Mouse (Mus musculus): Measurements from ENCODE around the gene Retnlg. TPM values are rescaled to one million over a fixed set of nuclear protein-coding genes. Genes with fewer than 3 reads are reported as not detected.
A peak's percentile ranks its signal among the peaks of the same experiment; 100 is the strongest.
"Not testable (repeated sequence)": the region's sequence is repeated elsewhere in the genome, so short reads cannot be mapped to it uniquely, and the experiment has no call there.

The Retnlg gene
- not detected for total RNA-seq (2018; cell fraction: chromatin; rRNA removed)
- under 1 TPM in 3 of 26 experiments, not detected in 23; 0.29 to 0.66 (median 0.44) TPM for total RNA-seq (2018; cell fraction: cytosol; rRNA removed)
- not detected for total RNA-seq (2018; cell fraction: nucleus; rRNA removed)
- 0.66 TPM in 1 of 3 replicates, not detected in the others for polyA plus RNA-seq (2018)

DNA sequence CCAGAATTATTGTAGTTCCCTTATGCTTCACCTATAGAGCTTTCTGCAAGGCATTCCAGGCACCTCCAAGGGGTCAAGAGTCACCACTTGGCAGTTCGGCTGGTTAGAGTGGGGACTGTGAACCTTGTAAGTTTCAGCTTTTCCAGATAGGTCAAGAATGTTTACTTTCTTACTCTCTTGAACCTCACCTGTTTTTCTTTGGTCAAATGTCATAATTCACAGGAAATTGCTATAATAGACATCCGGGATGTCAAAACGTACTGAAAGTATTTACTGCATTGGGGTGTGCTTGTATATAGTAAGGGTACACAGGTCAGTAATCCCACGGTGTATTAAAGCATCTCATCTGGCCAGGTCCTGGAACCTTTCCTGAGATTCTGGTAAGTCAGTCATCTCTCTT is at the start of gene Retnlg:
Retnlg (plus strand) TSS at position 301 of the 400 bp plus-strand sequence.
- H3K4me3 ChIP-seq (ENCODE audit: inconsistent target) = no peak within 1 kb of the TSS
- no peak within 1 kb of the TSS for H3K27ac ChIP-seq
- H3K79me2 ChIP-seq (ENCODE audit: inconsistent target) = no peaks in the 10 kb centered on the region
- 74% methylated on average over 4 of the region's 4 CpGs for WGBS (ENCODE audit: missing documents)
- H3K36me3 ChIP-seq (ENCODE audit: inconsistent target) = no peaks in the 10 kb centered on the region

DNA sequence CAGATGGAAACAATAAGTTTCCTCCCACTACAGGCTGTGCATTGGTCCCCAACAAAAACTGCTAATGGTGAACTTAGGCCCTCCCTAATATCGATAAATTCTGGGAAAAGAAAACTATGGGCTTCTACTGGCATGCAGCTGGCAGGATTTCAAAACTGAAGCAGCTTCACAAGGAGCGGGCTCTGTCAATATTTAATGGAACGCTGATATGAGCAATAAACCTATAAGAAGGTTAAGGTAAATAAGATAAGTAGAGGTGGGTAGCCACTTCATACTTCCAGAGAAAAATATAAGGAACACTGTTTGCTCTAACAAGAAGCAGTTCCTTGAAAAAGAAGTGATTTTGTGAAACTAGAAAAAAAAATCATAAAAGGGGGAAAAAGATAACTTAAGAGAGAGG is 45.9 kb upstream of the Retnlg start:
- no peak overlapping the region for H3K4me3 ChIP-seq (ENCODE audit: inconsistent target)
- H3K27ac ChIP-seq = no peak overlapping the region
- H3K79me2 ChIP-seq (ENCODE audit: inconsistent target) = no peaks in the 10 kb centered on the region
- H3K36me3 ChIP-seq (ENCODE audit: inconsistent target) = no peaks in the 10 kb centered on the region
- WGBS (ENCODE audit: missing documents) = 96% methylated on average over 3 of the region's 3 CpGs

DNA sequence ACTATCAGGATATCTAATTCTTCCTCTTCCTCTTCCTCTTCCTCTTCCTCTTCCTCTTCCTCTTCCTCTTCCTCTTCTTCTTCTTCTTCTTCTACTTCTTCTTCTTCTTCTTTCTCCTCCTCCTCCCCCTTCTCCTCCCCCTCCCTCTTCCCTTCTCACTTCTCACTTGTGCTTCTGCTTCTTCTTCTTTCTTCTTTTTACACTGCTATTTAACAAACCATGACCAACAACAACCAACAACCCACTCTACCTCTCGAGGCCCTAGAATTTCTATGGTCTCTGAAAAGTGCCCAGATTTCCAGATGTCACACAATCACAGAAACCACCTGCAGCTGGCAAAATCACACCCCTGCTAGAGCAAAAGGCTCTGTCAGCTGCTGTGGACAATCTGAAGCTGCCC is 44.8 kb upstream of the Retnlg start:
- Histone ChIP-seq H3K36me3 (ENCODE audit: inconsistent target) (no peaks in the 10 kb centered on the region), H3K27ac (0 out of 2 replicates have a peak overlapping the region, but pooled peaks have one; percentile 4), H3K4me3 (ENCODE audit: inconsistent target) (no peak overlapping the region), H3K79me2 (ENCODE audit: inconsistent target) (no peaks in the 10 kb centered on the region)
- 17% methylated on average over 1 of the region's 1 CpGs for WGBS (ENCODE audit: missing documents)

DNA sequence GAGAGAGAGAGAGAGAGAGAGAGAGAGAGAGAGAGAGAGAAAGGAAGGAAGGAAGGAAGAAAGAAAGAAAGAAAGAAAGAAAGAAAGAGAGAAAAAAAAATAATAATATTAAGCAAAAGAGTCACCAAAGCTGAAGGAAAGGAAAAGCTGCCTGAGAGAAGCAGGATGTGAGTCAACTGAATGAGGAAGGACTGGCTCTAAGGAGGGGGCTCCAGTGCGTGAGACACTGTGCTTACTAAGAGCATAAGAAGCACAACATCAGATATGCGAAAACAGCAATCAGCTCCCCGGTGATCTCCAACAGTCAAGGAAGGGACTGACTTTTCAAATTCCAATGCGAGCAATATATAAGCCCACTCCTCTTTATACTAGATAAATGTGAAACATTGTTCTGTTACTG is 43.4 kb upstream of the Retnlg start:
- Histone ChIP-seq H3K4me3 (ENCODE audit: inconsistent target) (no peak overlapping the region), H3K27ac (no peak overlapping the region), H3K79me2 (ENCODE audit: inconsistent target) (no peaks in the 10 kb centered on the region), H3K36me3 (ENCODE audit: inconsistent target) (no peaks in the 10 kb centered on the region)
- WGBS (ENCODE audit: missing documents) = 31% methylated on average over 4 of the region's 4 CpGs

DNA sequence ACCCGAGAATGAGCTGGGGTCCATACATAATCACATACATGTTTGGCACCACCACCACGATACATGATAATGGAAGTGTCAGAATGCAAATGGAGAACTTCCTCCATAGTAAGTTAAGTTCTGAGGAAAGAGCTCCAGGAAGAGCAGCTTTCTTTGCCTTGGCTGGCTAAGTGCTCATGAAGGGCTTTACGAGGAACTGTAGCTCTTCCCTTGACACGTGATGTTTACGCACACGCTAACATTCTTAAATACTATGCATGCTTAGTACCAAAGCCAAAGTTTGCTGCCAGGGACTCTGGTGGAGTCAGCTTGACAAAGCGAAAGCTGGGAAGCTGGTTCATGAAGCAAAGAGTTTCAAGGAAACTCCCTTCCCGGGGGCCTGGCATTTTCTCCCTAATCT is 40.4 kb upstream of the Retnlg start:
- 84% methylated on average over 6 of the region's 8 CpGs for WGBS (ENCODE audit: missing documents)
- Histone ChIP-seq H3K27ac (peak overlapping the region; percentile 74), H3K79me2 (ENCODE audit: inconsistent target) (no peaks in the 10 kb centered on the region), H3K36me3 (ENCODE audit: inconsistent target) (no peaks in the 10 kb centered on the region), H3K4me3 (ENCODE audit: inconsistent target) (no peak overlapping the region)

DNA sequence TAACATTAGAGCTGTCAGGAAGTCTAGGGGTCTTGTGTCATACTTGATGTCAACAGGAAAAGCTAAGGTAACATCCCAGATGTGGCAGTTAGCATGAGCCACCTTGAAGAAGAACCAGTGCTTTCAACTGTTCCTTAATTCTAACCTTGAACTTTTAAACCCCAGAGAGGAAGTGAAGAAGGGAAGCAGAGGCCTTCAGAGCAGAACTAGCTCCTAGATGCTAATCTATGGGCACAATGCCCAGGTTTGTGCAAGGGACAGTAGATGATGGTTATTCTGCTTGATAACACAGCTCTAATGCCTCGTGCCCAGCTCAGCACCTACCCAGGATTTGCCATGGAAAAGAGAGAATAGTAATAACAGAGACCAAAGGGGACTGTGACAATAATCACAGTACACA is 38.8 kb upstream of the Retnlg start:
- not testable (repeated sequence) for H3K79me2 ChIP-seq (ENCODE audit: inconsistent target); H3K4me3 ChIP-seq (ENCODE audit: inconsistent target); H3K36me3 ChIP-seq (ENCODE audit: inconsistent target); H3K27ac ChIP-seq
- 0% methylated on average over 1 of the region's 1 CpGs for WGBS (ENCODE audit: missing documents)

DNA sequence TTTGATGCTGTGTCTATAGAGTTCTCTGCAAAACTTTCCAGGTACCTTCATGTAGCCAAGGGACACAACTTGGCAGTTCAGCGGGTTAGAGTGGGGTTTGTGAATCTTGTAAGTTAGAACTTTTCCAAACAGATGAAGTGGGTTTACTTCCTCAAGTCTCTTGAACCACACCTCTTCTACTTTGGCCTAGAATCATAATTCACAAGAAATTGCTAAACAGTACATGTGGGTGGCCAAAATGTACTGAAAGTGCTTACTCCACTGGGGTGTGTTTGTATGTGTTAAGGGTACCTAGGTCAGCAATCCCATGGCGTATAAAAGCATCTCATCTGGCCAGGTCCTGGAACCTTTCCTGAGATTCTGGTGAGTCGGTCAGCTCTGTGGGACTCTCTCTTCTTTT is 30.2 kb upstream of the Retnlg start, which contains the start of gene Retnla:
Retnla (plus strand) TSS at position 286 of the 400 bp plus-strand sequence.
- 92% methylated on average over 3 of the region's 3 CpGs for WGBS (ENCODE audit: missing documents)
- Histone ChIP-seq H3K4me3 (ENCODE audit: inconsistent target) (no peak within 1 kb of the TSS), H3K36me3 (ENCODE audit: inconsistent target) (no peaks in the 10 kb centered on the region), H3K27ac (no peak within 1 kb of the TSS), H3K79me2 (ENCODE audit: inconsistent target) (no peaks in the 10 kb centered on the region)

DNA sequence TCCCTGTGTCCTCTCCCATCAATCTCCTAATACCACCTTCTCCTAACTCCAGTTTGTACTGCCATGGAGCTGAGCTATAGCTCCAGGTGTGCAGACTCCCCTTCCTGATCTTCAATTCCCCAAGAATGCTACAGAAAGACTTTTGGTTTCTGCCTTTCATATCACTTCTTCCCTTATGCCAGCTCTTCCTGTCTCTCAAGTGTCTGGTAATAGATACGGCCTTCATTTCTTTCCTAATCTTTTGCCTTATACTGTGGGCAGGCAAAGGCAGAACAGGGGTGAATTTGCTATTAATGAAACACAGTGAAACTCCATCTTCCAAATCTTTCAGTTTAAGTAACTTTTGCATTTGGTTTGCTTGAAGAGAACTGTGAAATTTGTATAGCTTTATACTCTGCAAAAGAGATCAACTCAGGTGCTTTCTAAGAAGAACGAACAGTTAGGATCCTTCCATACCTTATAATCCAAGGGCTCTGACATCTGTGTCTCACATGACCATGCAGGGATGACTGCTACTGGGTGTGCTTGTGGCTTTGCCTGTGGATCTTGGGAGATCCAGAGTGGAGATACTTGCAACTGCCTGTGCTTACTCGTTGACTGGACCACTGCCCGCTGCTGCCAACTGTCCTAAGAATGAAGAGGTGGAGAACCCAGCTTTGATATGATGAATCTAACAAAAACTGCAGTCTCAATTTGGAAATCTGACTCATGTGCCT is 28.6 kb upstream of the Retnlg start:
- no peak overlapping the region for H3K4me3 ChIP-seq (ENCODE audit: inconsistent target)
- H3K79me2 ChIP-seq (ENCODE audit: inconsistent target) = no peaks in the 10 kb centered on the region
- WGBS (ENCODE audit: missing documents) = 89% methylated on average over 4 of the region's 4 CpGs
- H3K27ac ChIP-seq = no peak overlapping the region
- H3K36me3 ChIP-seq (ENCODE audit: inconsistent target) = no peaks in the 10 kb centered on the region

DNA sequence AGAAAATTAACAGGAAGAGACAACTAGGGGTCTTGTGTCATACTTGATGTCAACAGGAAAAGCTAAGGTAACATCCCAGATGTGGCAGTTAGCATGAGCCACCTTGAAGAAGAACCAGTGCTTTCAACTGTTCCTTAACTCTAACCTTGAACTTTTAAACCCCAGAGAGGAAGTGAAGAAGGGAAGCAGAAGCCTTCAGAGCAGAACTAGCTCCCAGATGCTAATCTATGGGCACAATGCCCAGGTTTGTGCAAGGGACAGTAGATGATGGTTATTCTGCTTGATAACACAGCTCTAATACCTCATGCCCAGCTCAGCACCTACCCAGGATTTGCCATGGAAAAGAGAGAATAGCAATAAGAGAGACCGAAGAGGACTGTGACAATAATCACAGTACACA is 7.4 kb upstream of the Retnlg start:
- 60% methylated on average over 1 of the region's 1 CpGs for WGBS (ENCODE audit: missing documents)
- not testable (repeated sequence) for H3K79me2 ChIP-seq (ENCODE audit: inconsistent target); H3K4me3 ChIP-seq (ENCODE audit: inconsistent target); H3K36me3 ChIP-seq (ENCODE audit: inconsistent target); H3K27ac ChIP-seq

DNA sequence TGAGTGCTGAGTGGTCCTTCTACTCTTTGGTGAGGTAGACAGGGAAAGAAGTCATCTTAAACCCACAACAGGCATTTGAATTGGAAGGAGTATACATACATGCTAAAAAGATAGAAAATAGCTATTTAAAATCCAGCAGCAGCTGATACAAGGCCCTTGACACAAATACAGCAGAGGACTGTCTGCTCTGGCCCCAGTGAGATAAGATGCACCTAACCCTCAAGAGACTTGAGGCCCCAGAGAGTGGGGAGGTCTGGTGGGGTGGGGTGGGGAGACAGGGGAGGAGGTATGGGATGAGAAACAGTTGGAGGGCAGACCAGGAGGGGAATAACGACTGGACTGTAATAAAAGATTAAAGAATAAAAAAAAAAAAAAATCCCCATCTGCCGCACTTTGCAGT is 4.7 kb upstream of the Retnlg start:
- Histone ChIP-seq H3K36me3 (ENCODE audit: inconsistent target) (no peaks in the 10 kb centered on the region), H3K79me2 (ENCODE audit: inconsistent target) (no peaks in the 10 kb centered on the region), H3K4me3 (ENCODE audit: inconsistent target) (no peak overlapping the region), H3K27ac (no peak overlapping the region)
- WGBS (ENCODE audit: missing documents) = 100% methylated on average over 2 of the region's 2 CpGs

DNA sequence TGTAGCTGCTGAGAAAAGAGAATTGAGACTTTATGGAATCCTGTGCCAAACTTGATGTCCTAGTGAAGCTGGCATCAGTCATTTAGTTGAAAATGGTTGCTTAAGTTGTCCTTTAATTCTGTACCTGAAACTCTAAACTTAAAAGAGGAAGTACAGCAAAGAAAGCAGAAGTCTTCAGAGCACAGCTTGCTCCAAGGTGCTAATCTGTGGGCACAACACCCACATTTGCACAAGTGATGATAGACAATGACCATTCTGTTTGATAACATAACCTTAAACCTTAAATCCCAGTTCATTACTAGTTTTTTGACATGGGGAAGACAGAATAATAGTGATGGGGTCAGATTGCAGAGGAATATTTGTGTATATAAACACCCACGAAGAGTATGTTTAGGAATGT is 3.8 kb upstream of the Retnlg start:
- Histone ChIP-seq H3K36me3 (ENCODE audit: inconsistent target) (no peaks in the 10 kb centered on the region), H3K79me2 (ENCODE audit: inconsistent target) (no peaks in the 10 kb centered on the region), H3K27ac (no peak overlapping the region), H3K4me3 (ENCODE audit: inconsistent target) (no peak overlapping the region)
- WGBS (ENCODE audit: missing documents) = 14% methylated on average over 1 of the region's 1 CpGs

DNA sequence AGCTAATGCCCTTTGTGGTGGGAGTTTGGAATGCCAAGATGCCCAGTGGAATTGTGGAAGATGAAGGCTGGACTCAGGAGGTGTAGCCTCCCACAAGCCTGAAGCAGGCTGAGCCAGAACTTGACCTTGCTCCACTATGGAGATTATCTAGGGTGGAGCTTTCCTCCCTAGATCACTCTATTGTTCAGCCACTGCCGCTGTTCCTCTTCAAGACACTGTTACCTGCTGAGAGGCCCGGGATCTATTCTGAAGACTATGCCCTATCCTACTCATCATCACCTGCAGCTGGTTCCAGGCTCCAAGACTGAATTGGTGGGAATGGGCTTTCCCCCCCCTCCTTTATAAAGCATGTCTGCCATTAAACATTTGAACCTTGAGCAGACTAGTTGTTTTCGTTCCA is 2.8 kb upstream of the Retnlg start:
- Histone ChIP-seq H3K27ac (no peak overlapping the region), H3K36me3 (ENCODE audit: inconsistent target) (no peaks in the 10 kb centered on the region), H3K4me3 (ENCODE audit: inconsistent target) (no peak overlapping the region), H3K79me2 (ENCODE audit: inconsistent target) (no peaks in the 10 kb centered on the region)
- 94% methylated on average over 3 of the region's 3 CpGs for WGBS (ENCODE audit: missing documents)

DNA sequence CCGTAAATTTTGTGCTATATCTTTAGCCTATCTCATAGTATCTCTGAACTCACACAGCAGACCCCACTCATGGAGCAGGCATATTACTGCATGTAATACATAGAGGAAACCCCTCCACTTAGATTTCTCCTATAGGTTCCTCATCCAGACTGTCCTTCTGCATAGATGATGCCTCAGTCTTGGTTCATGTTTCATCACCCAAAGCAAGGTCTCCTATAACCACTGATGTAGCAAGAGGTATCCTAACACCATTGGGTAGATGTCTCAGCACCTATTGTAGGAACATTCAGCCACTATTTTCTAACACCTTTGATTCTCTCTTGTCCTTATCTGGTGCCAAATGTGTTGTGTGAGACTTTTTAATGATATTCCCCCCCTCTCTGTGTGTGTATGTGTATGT is 667 bp upstream of the Retnlg start:
- WGBS (ENCODE audit: missing documents) = 95% methylated on average over 1 of the region's 1 CpGs
- H3K79me2 ChIP-seq (ENCODE audit: inconsistent target) = no peaks in the 10 kb centered on the region
- no peaks in the 10 kb centered on the region for H3K36me3 ChIP-seq (ENCODE audit: inconsistent target)
- no peak overlapping the region for H3K4me3 ChIP-seq (ENCODE audit: inconsistent target)
- H3K27ac ChIP-seq = no peak overlapping the region

DNA sequence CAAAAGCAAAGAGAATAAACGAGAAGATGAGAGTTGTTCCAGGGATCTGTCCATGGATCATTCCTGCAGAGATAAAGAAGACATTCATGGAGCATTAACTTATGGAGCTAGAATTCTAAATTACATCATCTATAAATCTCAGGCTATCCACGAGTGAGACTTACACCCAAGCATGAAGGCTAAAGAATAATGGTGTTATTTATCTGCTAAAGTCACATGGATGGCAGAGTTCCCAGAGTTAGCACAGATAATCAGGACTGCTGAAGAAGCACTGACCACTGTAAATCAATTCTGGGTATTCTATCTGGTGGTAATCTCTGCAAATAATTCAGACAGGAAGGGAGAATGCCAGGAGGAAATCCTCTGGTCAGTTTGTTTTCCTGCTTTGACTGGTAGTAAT is 18.3 kb downstream of the Retnlg start:
- no peak overlapping the region for H3K4me3 ChIP-seq (ENCODE audit: inconsistent target)
- H3K79me2 ChIP-seq (ENCODE audit: inconsistent target) = no peaks in the 10 kb centered on the region
- 85% methylated on average over 2 of the region's 2 CpGs for WGBS (ENCODE audit: missing documents)
- no peaks in the 10 kb centered on the region for H3K36me3 ChIP-seq (ENCODE audit: inconsistent target)
- H3K27ac ChIP-seq = no peak overlapping the region

DNA sequence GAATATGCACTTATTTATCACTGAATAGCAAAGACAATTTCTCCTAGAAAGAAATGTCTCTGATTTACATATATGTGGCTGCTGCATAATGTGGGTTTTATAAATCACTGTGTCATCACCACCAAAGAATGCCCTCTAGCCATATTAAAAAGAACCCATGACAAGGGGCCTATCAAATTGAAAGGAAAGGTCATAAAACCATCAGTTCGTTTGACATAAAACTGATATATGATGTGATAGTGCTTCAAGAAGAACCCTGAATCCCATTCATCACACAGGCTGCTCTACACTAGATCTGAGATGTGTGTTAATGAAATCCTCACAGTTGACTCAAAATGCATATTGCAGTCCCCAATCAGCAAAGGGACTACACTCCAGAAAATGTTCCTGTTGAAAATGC is 27.4 kb downstream of the Retnlg start:
- H3K27ac ChIP-seq = no peak overlapping the region
- no peaks in the 10 kb centered on the region for H3K36me3 ChIP-seq (ENCODE audit: inconsistent target)
- H3K4me3 ChIP-seq (ENCODE audit: inconsistent target) = no peak overlapping the region
- WGBS (ENCODE audit: missing documents) = 78% methylated on average over 1 of the region's 1 CpGs
- H3K79me2 ChIP-seq (ENCODE audit: inconsistent target) = no peaks in the 10 kb centered on the region

DNA sequence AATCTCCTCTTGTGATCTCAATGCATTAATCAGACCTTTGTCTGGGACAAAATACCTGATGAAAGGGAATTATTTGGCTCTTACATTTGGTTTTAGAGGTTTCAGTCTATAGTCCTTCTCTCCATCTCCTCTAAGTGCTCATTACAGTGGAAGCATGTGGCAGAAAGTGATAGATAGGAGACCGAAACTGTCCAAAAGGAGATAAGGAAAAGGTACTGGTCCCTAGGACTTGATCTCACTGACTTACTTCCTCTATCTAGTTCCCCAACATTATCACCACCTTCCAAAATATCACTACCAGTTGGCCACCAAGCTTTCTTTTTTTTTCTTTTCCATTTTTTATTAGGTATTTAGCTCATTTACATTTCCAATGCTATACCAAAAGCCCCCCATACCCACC is 38.8 kb downstream of the Retnlg start:
- 73% methylated on average over 1 of the region's 1 CpGs for WGBS (ENCODE audit: missing documents)
- no peaks in the 10 kb centered on the region for H3K79me2 ChIP-seq (ENCODE audit: inconsistent target)
- no peaks in the 10 kb centered on the region for H3K36me3 ChIP-seq (ENCODE audit: inconsistent target)
- no peak overlapping the region for H3K27ac ChIP-seq
- no peak overlapping the region for H3K4me3 ChIP-seq (ENCODE audit: inconsistent target)
